Mouse (Mus musculus): ENCODE data around the gene Csrnp2. TPM values are rescaled to one million over a fixed set of nuclear protein-coding genes. Genes with fewer than 3 reads are reported as not detected.
A peak's percentile ranks its signal among the peaks of the same experiment; 100 is the strongest.

Gene Csrnp2
- total RNA-seq, 2 experiments from 2014 or later, result 1.6 to 1.7 TPM

DNA sequence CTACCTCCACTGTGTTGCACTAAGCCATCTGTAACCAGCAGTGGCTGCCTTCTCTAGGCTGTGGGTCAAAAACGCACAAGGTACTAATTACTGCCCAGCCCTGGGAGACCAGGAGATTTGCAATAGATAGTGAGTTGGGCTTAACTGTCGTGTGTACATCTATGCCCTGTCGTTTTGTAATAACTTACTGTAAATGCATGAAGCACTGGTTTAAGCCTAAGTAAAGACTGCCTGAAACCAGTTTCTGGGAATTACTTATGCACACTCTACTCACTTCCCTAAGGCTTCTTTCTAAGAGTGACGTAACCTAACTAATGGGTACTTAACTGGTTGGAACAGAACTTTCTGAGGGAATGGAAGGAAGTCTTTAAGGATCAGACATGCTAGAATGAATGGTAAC lies 16.4 kb downstream of the Csrnp2 start:
- no peak for ATAC-seq (replicated peaks; ENCODE audit: poor library complexity)

- no peak for ATAC-seq (replicated peaks; ENCODE audit: poor library complexity)
These were observed 16.9 kb downstream of the Csrnp2 start for GRCm38 (mm10) chr15:100478351-100478750.

DNA sequence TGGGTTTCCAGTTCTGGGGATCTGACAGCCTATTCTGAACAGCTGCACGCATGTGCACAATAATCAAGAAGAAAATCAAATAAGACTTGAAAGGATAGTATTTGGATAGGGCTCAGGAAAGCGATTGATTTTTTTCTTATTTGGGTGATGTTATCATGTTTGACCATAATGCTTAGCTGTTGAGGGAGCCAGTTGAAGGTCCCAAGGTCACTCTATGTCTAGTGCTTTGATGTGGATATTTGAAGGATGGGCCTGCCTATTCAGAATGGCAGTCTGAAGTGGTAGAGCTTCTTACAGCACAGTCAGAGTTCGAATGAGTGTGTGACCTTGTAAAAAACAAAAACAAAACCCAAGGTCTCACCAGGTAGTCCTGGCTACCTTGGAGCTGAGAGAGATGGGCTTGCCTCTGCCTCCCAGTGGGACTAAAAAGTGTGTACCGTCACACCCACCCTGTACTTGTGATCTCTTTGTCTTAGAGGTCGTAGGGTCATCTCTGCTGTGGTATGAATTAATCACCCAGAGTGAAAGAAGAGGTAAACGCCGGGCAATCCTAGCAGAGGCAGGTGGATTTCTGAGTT lies 21.3 kb downstream of the Csrnp2 start:
- no peak for ATAC-seq (replicated peaks; ENCODE audit: poor library complexity)

- ATAC-seq (replicated peaks; ENCODE audit: poor library complexity), result no peak
These were observed 25.3 kb downstream of the Csrnp2 start for GRCm38 (mm10) chr15:100470037-100470436.

DNA sequence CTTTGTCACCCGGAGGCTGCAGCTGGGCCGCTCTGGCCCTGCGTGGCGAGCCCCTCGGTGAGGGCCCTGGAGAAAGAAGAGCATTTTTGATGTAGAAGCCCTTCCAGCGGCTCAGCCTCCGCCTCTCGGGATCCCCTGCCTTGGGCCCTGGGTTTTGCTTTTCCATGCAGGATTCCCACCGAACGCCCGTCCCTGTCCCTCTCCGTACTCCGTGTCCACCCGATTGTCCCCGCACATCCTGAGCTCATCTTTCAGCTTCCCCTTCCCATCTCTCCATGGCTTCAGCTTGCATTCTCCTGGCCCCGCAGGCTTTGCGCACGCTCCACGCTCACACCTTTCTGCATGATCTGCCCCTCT lies 26.1 kb downstream of the Csrnp2 start:
- ATAC-seq (replicated peaks; ENCODE audit: poor library complexity), result peak; percentile 7; the same call in 1 of the 2 replicates

- peak; percentile 93 for ATAC-seq (replicated peaks; ENCODE audit: poor library complexity)
These were observed 26.7 kb downstream of the Csrnp2 start, which contains the start of gene Letmd1 for GRCm38 (mm10) chr15:100468295-100469188. TSS of gene Letmd1 (plus strand) at chr15:100469023.

DNA sequence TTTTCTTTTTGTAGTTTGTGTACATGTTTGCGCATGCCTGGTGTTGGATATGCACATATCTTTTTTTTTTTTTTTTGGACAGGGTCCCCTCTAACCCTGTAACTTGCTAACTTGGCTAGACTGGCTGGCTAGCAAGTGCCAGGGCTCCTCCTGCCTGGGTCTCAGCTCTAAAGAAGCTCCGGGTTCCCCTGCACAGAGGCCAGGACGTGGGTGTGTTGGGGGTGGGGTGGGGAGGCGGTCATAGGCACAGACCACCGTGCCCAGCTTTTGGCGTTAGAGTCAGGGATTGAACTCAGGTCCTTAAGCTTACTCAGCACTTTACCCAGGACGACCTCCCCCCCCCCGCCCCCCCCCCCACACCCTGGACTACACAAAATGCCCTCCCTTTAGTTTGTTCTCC lies 27.6 kb downstream of the Csrnp2 start:
- no peak for ATAC-seq (replicated peaks; ENCODE audit: poor library complexity)

- ATAC-seq (replicated peaks; ENCODE audit: poor library complexity), result no peak
These were observed 29.9 kb downstream of the Csrnp2 start for GRCm38 (mm10) chr15:100465432-100465831.

DNA sequence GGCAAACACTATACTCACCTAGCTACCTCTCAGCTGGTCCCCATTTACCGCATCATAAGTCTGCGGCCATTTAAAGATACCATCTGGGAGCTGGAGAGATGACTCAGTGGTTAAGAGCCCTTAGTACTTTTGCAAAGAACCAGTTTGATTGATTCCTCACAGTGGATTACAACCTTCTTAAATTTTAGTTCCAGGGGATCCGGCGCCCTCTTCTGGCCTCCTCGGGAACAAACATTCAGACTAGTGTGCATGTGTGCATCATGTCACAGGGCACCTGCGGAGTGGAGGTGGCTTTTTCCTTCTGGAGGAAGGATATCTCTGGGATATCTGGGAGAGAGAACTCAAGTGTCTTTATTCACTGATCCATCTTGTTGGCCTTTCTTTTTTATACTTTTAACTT lies 31.6 kb downstream of the Csrnp2 start:
- peak; percentile 56 for ATAC-seq (replicated peaks; ENCODE audit: poor library complexity)

DNA sequence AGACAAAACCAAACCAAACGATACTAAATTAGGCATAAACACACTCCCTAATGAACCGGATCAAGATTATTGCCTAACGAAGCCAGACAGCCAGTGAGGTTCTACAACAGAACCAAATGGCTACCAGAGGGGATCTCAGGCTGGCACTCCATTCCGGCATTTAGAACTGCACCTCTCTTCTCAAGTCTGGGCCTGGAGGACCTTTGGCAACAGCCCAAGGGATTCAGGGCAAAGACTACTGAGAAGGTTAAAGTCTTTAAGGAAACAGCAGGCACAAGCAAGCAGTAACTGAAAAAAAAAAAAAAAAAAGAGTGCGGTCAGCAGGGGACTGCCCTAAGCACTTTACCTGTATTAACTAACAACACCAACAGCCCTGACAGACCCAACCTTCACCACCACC lies 33.2 kb downstream of the Csrnp2 start:
- no peak for ATAC-seq (replicated peaks; ENCODE audit: poor library complexity)

DNA sequence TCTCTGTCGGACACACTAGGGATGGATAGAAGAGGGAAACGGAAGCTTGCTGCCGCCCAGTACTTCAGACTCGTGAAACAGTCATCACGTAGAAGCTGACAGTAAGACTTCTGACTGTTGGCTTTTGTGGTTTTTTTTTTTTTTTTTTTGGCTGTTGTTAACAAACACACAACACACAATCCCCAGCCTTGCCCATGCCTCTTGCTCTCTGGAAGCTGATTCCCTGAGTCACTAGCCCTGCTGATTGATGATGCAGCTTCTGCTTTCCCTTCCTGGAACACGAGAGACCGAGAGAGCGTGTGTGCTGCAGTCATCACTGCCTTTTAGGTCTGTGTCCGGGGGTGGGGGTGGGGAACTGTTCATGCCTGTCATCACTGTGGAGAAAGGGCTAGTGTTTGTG lies 33.6 kb downstream of the Csrnp2 start:
- ATAC-seq (replicated peaks; ENCODE audit: poor library complexity), result peak; percentile 32

GRCm38 (mm10) chr15:100460942-100461341 lies 34.3 kb downstream of the Csrnp2 start:
- peak; percentile 76 for ATAC-seq (replicated peaks; ENCODE audit: poor library complexity)

DNA sequence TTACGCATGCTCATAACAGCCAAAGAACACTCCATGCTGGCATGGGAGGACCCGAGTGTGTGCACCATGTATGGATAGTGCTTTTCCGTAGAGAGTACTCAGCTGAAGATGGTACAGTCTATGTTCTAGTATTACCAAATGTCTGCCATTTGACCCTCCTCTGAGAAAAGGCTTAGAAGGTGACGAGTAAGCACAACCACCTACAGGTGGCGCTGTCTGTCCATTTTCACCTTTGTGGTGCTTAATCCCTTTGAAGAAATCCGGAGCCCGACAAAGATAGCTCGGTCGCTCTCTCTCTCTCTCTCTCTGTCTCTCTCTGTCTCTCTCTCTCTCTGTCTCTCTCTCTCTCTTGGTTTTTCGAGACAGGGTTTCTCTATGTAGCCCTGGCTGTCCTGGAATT lies 37.2 kb downstream of the Csrnp2 start:
- ATAC-seq (replicated peaks; ENCODE audit: poor library complexity), result peak; percentile 69

GRCm38 (mm10) chr15:100457340-100457739 lies 37.9 kb downstream of the Csrnp2 start:
- peak; percentile 78 for ATAC-seq (replicated peaks; ENCODE audit: poor library complexity)

- no peak for ATAC-seq (replicated peaks; ENCODE audit: poor library complexity)
These were observed 38.8 kb downstream of the Csrnp2 start for GRCm38 (mm10) chr15:100456356-100456991.

DNA sequence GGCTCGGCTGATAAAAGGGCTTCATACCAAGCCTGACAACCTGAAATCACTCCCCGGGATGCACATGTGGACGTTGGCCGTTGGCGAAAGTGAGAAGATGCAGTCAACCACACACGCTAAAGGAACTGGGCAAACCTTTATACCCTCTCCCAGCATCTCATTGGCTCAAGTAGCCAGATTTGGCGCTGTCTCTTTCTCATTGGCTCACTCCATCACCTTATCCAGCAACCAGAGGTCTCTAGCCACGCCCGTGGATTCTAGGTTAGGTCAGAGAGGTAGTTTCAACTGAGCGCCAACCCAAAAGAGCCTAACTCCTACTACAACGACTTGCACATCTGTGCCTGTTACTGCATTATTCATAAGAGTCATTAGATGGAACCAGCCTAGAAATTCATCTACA lies 42.8 kb downstream of the Csrnp2 start:
- ATAC-seq (replicated peaks; ENCODE audit: poor library complexity), result no peak

GRCm38 (mm10) chr15:100451245-100451644 lies 44.0 kb downstream of the Csrnp2 start:
- ATAC-seq (replicated peaks; ENCODE audit: poor library complexity), result no peak

GRCm38 (mm10) chr15:100449495-100449894 lies 45.8 kb downstream of the Csrnp2 start:
- ATAC-seq (replicated peaks; ENCODE audit: poor library complexity), result peak; percentile 44; the same call in 1 of the 2 replicates

- no peak for ATAC-seq (replicated peaks; ENCODE audit: poor library complexity)
These were observed 46.7 kb downstream of the Csrnp2 start for GRCm38 (mm10) chr15:100448572-100448971.

GRCm38 (mm10) chr15:100446887-100447286 lies 48.4 kb downstream of the Csrnp2 start:
- ATAC-seq (replicated peaks; ENCODE audit: poor library complexity), result peak; percentile 60

GRCm38 (mm10) chr15:100443126-100443922 lies 52.0 kb downstream of the Csrnp2 start:
- ATAC-seq (replicated peaks; ENCODE audit: poor library complexity), result peak; percentile 99
